Mouse (Mus musculus): ENCODE results near the gene Nr1h4. TPM values are rescaled to one million over a fixed set of nuclear protein-coding genes. Genes with fewer than 3 reads are reported as not detected.

Gene Nr1h4
- polyA plus RNA-seq, 1 experiment: 0.08 TPM

GRCm38 (mm10) chr10:89502986-89503560, 30.3 kb downstream of the Nr1h4 start:
- no peak overlapping the region for H3K4me3 ChIP-seq (ENCODE audit: extremely low read depth, insufficient read depth, insufficient read length)
- no peak for DNase-seq (ENCODE audit: low read depth in 1 of 2, low spot score in 2 of 2)
- H3K36me3 ChIP-seq (ENCODE audit: control insufficient read depth, insufficient read depth, low read length): no peaks in the 10 kb centered on the region
- WGBS: 81% methylated on average over 5 of the region's 5 CpGs
- TF ChIP-seq POLR2A (IDR thresholded peaks at IDR 0.05; ENCODE audit: low read depth, low read length): no peak
- no peak for TF ChIP-seq CTCF (IDR thresholded peaks at IDR 0.05; ENCODE audit: extremely low read depth, insufficient read depth, insufficient read length, insufficient replicate concordance)
- no peak overlapping the region for H3K27ac ChIP-seq (ENCODE audit: insufficient read depth, low read length)
- H3K27me3 ChIP-seq (ENCODE audit: control insufficient read depth, insufficient read depth, low read length): no peaks in the 10 kb centered on the region
- H3K4me1 ChIP-seq (ENCODE audit: control insufficient read depth, insufficient read depth, insufficient read length): no peaks in the 10 kb centered on the region

DNA sequence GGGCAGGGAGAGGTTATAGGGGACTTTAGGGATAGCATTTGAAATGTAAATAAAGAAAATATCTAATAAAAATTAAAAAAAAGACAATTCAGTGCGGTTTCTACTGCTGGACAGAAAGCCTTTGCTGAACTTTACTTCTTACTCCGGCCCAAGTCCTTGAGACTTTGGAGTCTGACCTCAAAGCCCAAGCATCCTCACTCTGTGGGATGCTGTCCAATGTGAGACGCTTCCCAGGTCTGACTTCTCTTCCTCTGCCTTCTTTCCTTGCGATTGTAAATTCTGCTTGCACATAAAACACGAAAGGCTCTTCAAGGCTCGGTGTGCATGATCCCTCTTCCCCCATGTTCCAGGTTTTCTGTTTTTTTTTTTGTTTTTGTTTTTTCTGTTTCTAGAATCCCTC, 31.5 kb downstream of the Nr1h4 start:
- TF ChIP-seq CTCF (IDR thresholded peaks at IDR 0.05; ENCODE audit: extremely low read depth, insufficient read depth, insufficient read length, insufficient replicate concordance): no peak
- no peak for TF ChIP-seq POLR2A (IDR thresholded peaks at IDR 0.05; ENCODE audit: low read depth, low read length)
- DNase-seq (ENCODE audit: low read depth in 1 of 2, low spot score in 2 of 2): no peak
- no peaks in the 10 kb centered on the region for H3K36me3 ChIP-seq (ENCODE audit: control insufficient read depth, insufficient read depth, low read length)
- no peaks in the 10 kb centered on the region for H3K4me1 ChIP-seq (ENCODE audit: control insufficient read depth, insufficient read depth, insufficient read length)
- 89% methylated on average over 6 of the region's 6 CpGs for WGBS
- H3K27ac ChIP-seq (ENCODE audit: insufficient read depth, low read length): no peak overlapping the region
- no peaks in the 10 kb centered on the region for H3K27me3 ChIP-seq (ENCODE audit: control insufficient read depth, insufficient read depth, low read length)
- no peak overlapping the region for H3K4me3 ChIP-seq (ENCODE audit: extremely low read depth, insufficient read depth, insufficient read length)

GRCm38 (mm10) chr10:89495537-89495936, 37.8 kb downstream of the Nr1h4 start:
- H3K36me3 ChIP-seq (ENCODE audit: control insufficient read depth, insufficient read depth, low read length): no peaks in the 10 kb centered on the region
- no peaks in the 10 kb centered on the region for H3K4me1 ChIP-seq (ENCODE audit: control insufficient read depth, insufficient read depth, insufficient read length)
- H3K4me3 ChIP-seq (ENCODE audit: extremely low read depth, insufficient read depth, insufficient read length): no peak overlapping the region
- H3K27ac ChIP-seq (ENCODE audit: insufficient read depth, low read length): no peak overlapping the region
- 83% methylated on average over 7 of the region's 7 CpGs for WGBS
- H3K27me3 ChIP-seq (ENCODE audit: control insufficient read depth, insufficient read depth, low read length): no peaks in the 10 kb centered on the region
- DNase-seq (ENCODE audit: low read depth in 1 of 2, low spot score in 2 of 2): no peak
- TF ChIP-seq CTCF (IDR thresholded peaks at IDR 0.05; ENCODE audit: extremely low read depth, insufficient read depth, insufficient read length, insufficient replicate concordance) (no peak), POLR2A (IDR thresholded peaks at IDR 0.05; ENCODE audit: low read depth, low read length) (no peak)

DNA sequence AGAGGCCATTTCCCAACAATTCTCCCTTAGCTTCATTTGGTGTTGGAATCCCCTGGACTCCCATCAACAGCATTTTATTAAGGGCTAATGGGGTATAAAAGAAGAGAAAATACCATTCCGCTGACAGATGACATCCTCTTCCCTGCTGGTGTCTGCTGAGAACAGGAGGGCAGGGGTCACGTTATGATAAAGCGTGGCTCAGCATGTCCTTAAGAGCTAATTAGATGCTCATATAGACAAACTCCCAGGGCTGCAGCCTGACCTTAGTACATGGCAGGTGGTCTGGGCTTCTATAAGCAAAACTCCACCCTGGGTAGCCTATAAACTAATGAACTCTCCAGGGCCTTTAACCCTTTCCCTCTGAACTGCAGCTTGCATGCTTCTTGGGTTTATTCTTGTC, 42.1 kb downstream of the Nr1h4 start:
- no peak for DNase-seq (ENCODE audit: low read depth in 1 of 2, low spot score in 2 of 2)
- 88% methylated on average over 3 of the region's 3 CpGs for WGBS
- Histone ChIP-seq H3K4me1 (ENCODE audit: control insufficient read depth, insufficient read depth, insufficient read length) (no peaks in the 10 kb centered on the region), H3K27me3 (ENCODE audit: control insufficient read depth, insufficient read depth, low read length) (no peaks in the 10 kb centered on the region), H3K27ac (ENCODE audit: insufficient read depth, low read length) (no peak overlapping the region), H3K36me3 (ENCODE audit: control insufficient read depth, insufficient read depth, low read length) (no peaks in the 10 kb centered on the region), H3K4me3 (ENCODE audit: extremely low read depth, insufficient read depth, insufficient read length) (no peak overlapping the region)
- TF ChIP-seq POLR2A (IDR thresholded peaks at IDR 0.05; ENCODE audit: low read depth, low read length): no peak
- no peak for TF ChIP-seq CTCF (IDR thresholded peaks at IDR 0.05; ENCODE audit: extremely low read depth, insufficient read depth, insufficient read length, insufficient replicate concordance)

- no peak for DNase-seq (ENCODE audit: low read depth in 1 of 2, low spot score in 2 of 2)
- no peaks in the 10 kb centered on the region for H3K27me3 ChIP-seq (ENCODE audit: control insufficient read depth, insufficient read depth, low read length)
- 91% methylated on average over 3 of the region's 3 CpGs for WGBS
- H3K4me3 ChIP-seq (ENCODE audit: extremely low read depth, insufficient read depth, insufficient read length): no peak overlapping the region
- H3K36me3 ChIP-seq (ENCODE audit: control insufficient read depth, insufficient read depth, low read length): no peaks in the 10 kb centered on the region
- H3K27ac ChIP-seq (ENCODE audit: insufficient read depth, low read length): no peak overlapping the region
- H3K4me1 ChIP-seq (ENCODE audit: control insufficient read depth, insufficient read depth, insufficient read length): no peaks in the 10 kb centered on the region
- TF ChIP-seq CTCF (IDR thresholded peaks at IDR 0.05; ENCODE audit: extremely low read depth, insufficient read depth, insufficient read length, insufficient replicate concordance): no peak
- no peak for TF ChIP-seq POLR2A (IDR thresholded peaks at IDR 0.05; ENCODE audit: low read depth, low read length)
Observed at GRCm38 (mm10) chr10:89490250-89490649, 43.1 kb downstream of the Nr1h4 start.

GRCm38 (mm10) chr10:89489459-89489858, 43.9 kb downstream of the Nr1h4 start:
- H3K27ac ChIP-seq (ENCODE audit: insufficient read depth, low read length): no peak overlapping the region
- no peaks in the 10 kb centered on the region for H3K27me3 ChIP-seq (ENCODE audit: control insufficient read depth, insufficient read depth, low read length)
- no peak overlapping the region for H3K4me3 ChIP-seq (ENCODE audit: extremely low read depth, insufficient read depth, insufficient read length)
- WGBS: 48% methylated on average over 4 of the region's 4 CpGs
- no peaks in the 10 kb centered on the region for H3K4me1 ChIP-seq (ENCODE audit: control insufficient read depth, insufficient read depth, insufficient read length)
- no peak for TF ChIP-seq POLR2A (IDR thresholded peaks at IDR 0.05; ENCODE audit: low read depth, low read length)
- no peak for TF ChIP-seq CTCF (IDR thresholded peaks at IDR 0.05; ENCODE audit: extremely low read depth, insufficient read depth, insufficient read length, insufficient replicate concordance)
- H3K36me3 ChIP-seq (ENCODE audit: control insufficient read depth, insufficient read depth, low read length): no peaks in the 10 kb centered on the region
- DNase-seq (ENCODE audit: low read depth in 1 of 2, low spot score in 2 of 2): no peak

DNA sequence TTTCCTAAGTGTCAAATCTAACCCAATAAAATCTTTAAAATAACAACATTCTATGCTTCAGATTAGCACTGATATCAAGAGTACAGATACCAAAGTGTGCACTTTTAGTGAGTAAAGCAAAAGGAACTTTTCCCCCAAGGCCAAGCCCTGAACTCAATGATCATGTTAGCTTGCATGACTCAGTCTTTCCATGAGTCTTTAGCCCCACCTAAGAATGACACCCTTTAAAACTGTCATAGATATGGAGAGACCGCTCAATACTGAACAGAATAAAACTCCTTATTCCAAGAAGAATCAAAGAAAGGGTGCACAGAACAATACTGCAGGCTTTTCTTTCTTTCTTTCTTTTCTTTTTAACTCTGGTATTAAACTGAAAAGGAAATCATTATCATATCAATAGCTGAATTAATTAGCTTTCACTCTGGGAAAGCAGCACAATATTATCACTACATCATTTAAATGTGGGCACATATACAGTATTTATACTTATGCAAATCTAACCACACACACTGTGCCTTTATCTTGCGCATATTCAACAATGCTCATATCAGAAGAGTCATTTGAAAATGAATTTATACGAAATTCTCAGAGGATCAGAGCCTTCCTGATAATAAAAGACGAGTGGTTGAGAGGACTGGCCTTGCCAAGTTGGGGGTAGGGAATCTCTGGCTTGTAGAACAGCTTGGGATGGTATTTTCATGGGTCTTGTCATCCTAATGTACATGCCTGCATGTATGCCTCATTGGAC, 46.2 kb downstream of the Nr1h4 start:
- 81% methylated on average over 4 of the region's 4 CpGs for WGBS
- no peak overlapping the region for H3K27ac ChIP-seq (ENCODE audit: insufficient read depth, low read length)
- H3K27me3 ChIP-seq (ENCODE audit: control insufficient read depth, insufficient read depth, low read length): no peaks in the 10 kb centered on the region
- no peak overlapping the region for H3K4me3 ChIP-seq (ENCODE audit: extremely low read depth, insufficient read depth, insufficient read length)
- H3K36me3 ChIP-seq (ENCODE audit: control insufficient read depth, insufficient read depth, low read length): no peaks in the 10 kb centered on the region
- H3K4me1 ChIP-seq (ENCODE audit: control insufficient read depth, insufficient read depth, insufficient read length): no peaks in the 10 kb centered on the region
- no peak for DNase-seq (ENCODE audit: low read depth in 1 of 2, low spot score in 2 of 2)
- TF ChIP-seq CTCF (IDR thresholded peaks at IDR 0.05; ENCODE audit: extremely low read depth, insufficient read depth, insufficient read length, insufficient replicate concordance) (no peak), POLR2A (IDR thresholded peaks at IDR 0.05; ENCODE audit: low read depth, low read length) (no peak)

All from spleen, adult 2 months (tissue).